8 mouse cellular contexts compared by ENCODE assay signal in the genomic region with DNA sequence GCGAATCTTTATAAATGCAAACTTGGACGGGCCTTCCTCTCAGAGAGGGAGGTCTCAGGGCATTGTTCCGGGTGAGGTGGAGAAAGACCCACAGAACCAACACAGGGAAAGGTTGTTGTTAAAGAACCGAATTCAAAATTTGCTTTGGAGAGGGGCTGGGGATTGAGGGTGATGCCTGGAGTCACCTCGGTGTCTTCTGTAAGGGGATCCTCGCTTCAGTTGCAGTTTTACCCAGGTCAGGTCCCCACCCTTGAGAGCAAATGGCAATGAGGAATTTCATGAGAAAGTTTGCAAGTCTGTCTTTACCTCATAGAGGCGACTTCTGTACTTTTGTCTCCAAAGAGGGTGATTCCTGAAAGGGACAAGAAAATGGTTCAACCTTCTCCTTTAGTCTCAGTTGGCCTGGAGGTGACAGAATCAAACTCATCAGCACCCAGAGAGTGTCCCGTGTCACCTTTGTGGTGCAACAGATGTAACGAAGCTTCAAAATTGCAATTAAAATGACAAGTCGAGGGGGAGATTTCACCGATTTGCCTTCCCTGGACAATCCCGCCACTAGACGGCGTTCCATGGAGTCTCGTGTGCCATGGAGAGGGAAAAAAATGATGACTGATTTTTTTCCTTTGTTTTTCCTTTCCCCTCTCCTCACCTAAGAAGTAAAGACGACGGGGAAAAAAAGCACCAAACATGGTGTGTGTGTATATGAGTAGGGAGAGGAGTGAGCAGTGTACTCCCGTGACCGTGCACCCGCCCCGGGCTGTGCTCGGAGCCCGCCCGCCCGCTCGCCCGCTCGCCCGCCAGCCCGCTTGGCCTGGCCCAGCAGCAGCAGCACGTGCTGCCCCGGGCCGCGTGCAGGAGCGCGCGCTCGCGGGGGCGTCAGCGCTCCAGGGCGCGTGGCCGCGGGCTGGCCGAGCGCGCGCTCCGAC. TPM values are rescaled to one million over a fixed set of nuclear protein-coding genes. Genes with fewer than 3 reads are reported as not detected.
A peak's percentile ranks its signal among the peaks of the same experiment; 100 is the strongest.
DNase-seq lines count a peak whose midpoint lies in the region; ATAC-seq and TF ChIP-seq lines count a peak whose summit lies in the region.
"Had no signal": no experiment of that assay in that cellular context is flagged by ENCODE, and none has a peak within 500 bp of the region (broad histone marks: within the 10 kb centered on the region; RNA-seq: fewer than 3 reads in every experiment).

No protein-coding gene starts in this region.

- no peaks in the 10 kb centered on the region for H3K9me3 ChIP-seq in lung, embryonic 14.5 days (ENCODE audit: low read depth, low read length)
- H3K9me3 ChIP-seq in forebrain, postnatal 0 days (ENCODE audit: low read length), result no peaks in the 10 kb centered on the region
- H3K9me3 ChIP-seq in midbrain, postnatal 0 days (ENCODE audit: low read length), result no peaks in the 10 kb centered on the region

- H3K27ac ChIP-seq in lung, embryonic 14.5 days (ENCODE audit: low read depth), result no peak overlapping the region
- H3K27ac ChIP-seq in forebrain, postnatal 0 days (ENCODE audit: low read depth, low read length), result peak overlapping the region; percentile 84
- no peak overlapping the region for H3K27ac ChIP-seq in midbrain, postnatal 0 days (ENCODE audit: low read depth, low read length)
- H3K27ac ChIP-seq: macrophage had no signal

- no peaks in the 10 kb centered on the region for H3K36me3 ChIP-seq in lung, embryonic 14.5 days (ENCODE audit: insufficient read depth)
- H3K36me3 ChIP-seq in forebrain, postnatal 0 days (ENCODE audit: insufficient read depth), result 0 out of 2 replicates have a peak, but pooled peaks cover 13% of the 10 kb centered on the region
- H3K36me3 ChIP-seq in midbrain, postnatal 0 days (ENCODE audit: insufficient read depth, low read length), result no peaks in the 10 kb centered on the region

- peak; percentile 71 for DNase-seq in lung, embryonic 14.5 days
- no peak for DNase-seq in lung, postnatal 36 days
- DNase-seq in cerebellum, postnatal 25 days, result peak; percentile 53 to 61
- DNase-seq in forebrain, postnatal 0 days, result peak; percentile 83
- DNase-seq in kidney, postnatal 14 days, result peak; percentile 17
- peak; percentile 67 for DNase-seq in midbrain, postnatal 0 days (ENCODE audit: low spot score)
- DNase-seq in urinary bladder, postnatal 36 days (ENCODE audit: low spot score in 2 of 2), result no peak

- peak overlapping the region; percentile 52 for H3K9ac ChIP-seq in lung, embryonic 14.5 days
- H3K9ac ChIP-seq in forebrain, postnatal 0 days, result peak overlapping the region; percentile 61
- H3K9ac ChIP-seq in midbrain, postnatal 0 days (replicated peaks; ENCODE audit: low read length, poor library complexity, severe bottlenecking), result peak overlapping the region; percentile 68

- peak overlapping the region; percentile 77 for H3K4me2 ChIP-seq in lung, embryonic 14.5 days
- H3K4me2 ChIP-seq in forebrain, postnatal 0 days (ENCODE audit: low read depth), result peak overlapping the region; percentile 81
- H3K4me2 ChIP-seq in midbrain, postnatal 0 days (ENCODE audit: low read depth, low read length, poor library complexity, severe bottlenecking), result peak overlapping the region; percentile 83

- 0 out of 2 replicates have a peak, but pooled peaks cover 3% of the 10 kb centered on the region for H3K4me1 ChIP-seq in lung, embryonic 14.5 days (ENCODE audit: insufficient read depth)
- no peaks in the 10 kb centered on the region for H3K4me1 ChIP-seq in forebrain, postnatal 0 days (ENCODE audit: insufficient read depth)
- 0 out of 2 replicates have a peak, but pooled peaks cover 6% of the 10 kb centered on the region for H3K4me1 ChIP-seq in midbrain, postnatal 0 days (ENCODE audit: insufficient read depth, low read length)

- peak; percentile 68 for ATAC-seq in lung, embryonic 14.5 days (ENCODE audit: insufficient read depth)
- ATAC-seq in forebrain, postnatal 0 days, result peak; percentile 74
- ATAC-seq in midbrain, postnatal 0 days (ENCODE audit: low FRiP score), result peak; percentile 85

- H3K27me3 ChIP-seq in lung, embryonic 14.5 days (ENCODE audit: insufficient read depth, low read length), result peaks cover 80% of the 10 kb centered on the region
- H3K27me3 ChIP-seq in forebrain, postnatal 0 days (ENCODE audit: insufficient read depth, low read length), result peaks cover 13% of the 10 kb centered on the region; the same call in 1 of the 2 replicates
- peaks cover 36% of the 10 kb centered on the region for H3K27me3 ChIP-seq in midbrain, postnatal 0 days (ENCODE audit: insufficient read depth, low read length)

- WGBS in lung, embryonic 14.5 days, result 4% methylated on average over 44 of the region's 50 CpGs
- WGBS in forebrain, postnatal 0 days, result 5% methylated on average over 45 of the region's 50 CpGs
- WGBS in midbrain, postnatal 0 days, result 3% methylated on average over 30 of the region's 50 CpGs

- TF ChIP-seq CTCF in lung, embryonic 14.5 days (IDR thresholded peaks at IDR 0.05; ENCODE audit: low read depth), result peak; percentile 69
- peak; percentile 78 for TF ChIP-seq CTCF in forebrain, postnatal 0 days (IDR thresholded peaks at IDR 0.05; ENCODE audit: low read depth)
- TF ChIP-seq CTCF in midbrain, postnatal 0 days (IDR thresholded peaks at IDR 0.05), result peak; percentile 76

- H3K4me3 ChIP-seq in lung, embryonic 14.5 days (ENCODE audit: low read depth, low read length), result peak overlapping the region; percentile 39
- peak overlapping the region; percentile 41 for H3K4me3 ChIP-seq in forebrain, postnatal 0 days (ENCODE audit: low read depth, low read length)
- peak overlapping the region; percentile 44 for H3K4me3 ChIP-seq in midbrain, postnatal 0 days (ENCODE audit: low read depth, low read length)

RNA-seq across cellular contexts. Expression of gene Tbr1, which starts 12.1 kb away (rescaled TPM):
- polyA plus RNA-seq in lung, embryonic 14.5 days (2014; fragmentation: Nextera tagmentation; extraction: Ambion mirVana), result 0.16 and 0.20 TPM in 2 replicates
- 38.0 and 43.2 TPM in 2 replicates for total RNA-seq in forebrain, postnatal 0 days (2014; rRNA removed)
- polyA plus RNA-seq in forebrain, postnatal 0 days (2015; fragmentation: Nextera tagmentation; extraction: Ambion mirVana), result 26.7 and 28.8 TPM in 2 replicates
- 1.1 and 1.2 TPM in 2 replicates for total RNA-seq in midbrain, postnatal 0 days (2014; rRNA removed)
- 0.07 and 0.60 TPM in 2 replicates for polyA plus RNA-seq in midbrain, postnatal 0 days (2015; fragmentation: Nextera tagmentation; extraction: Ambion mirVana)
- polyA plus RNA-seq: macrophage had no signal

Comparison
In these comparisons a context has a peak if more than half of its experiments do, and no peak if none do; other contexts are left out.
1. DNase-seq: peak in lung, embryonic 14.5 days (single experiment), cerebellum, postnatal 25 days (2 of 2), forebrain, postnatal 0 days (single experiment), kidney, postnatal 14 days (single experiment) and midbrain, postnatal 0 days (single experiment); none in lung, postnatal 36 days (single experiment) and urinary bladder, postnatal 36 days (0 of 2).
2. RNA of gene Tbr1, which starts 12.1 kb away (polyA plus RNA-seq): 26.7 to 28.8 TPM in forebrain, postnatal 0 days; 0.07 to 0.60 TPM in midbrain, postnatal 0 days and 0.16 to 0.20 TPM in lung, embryonic 14.5 days; every median in the first group is over 10 times any median in the second.
3. Peak in every context shown above with its lines, with median percentiles within 50 percentile points of each other: ATAC-seq, H3K4me2 ChIP-seq, H3K4me3 ChIP-seq, H3K9ac ChIP-seq and CTCF ChIP-seq.